Mouse (Mus musculus) neutrophil, adult 65 days (primary cell): ENCODE data around the gene Fgf6. TPM values are rescaled to one million over a fixed set of nuclear protein-coding genes. Genes with fewer than 3 reads are reported as not detected.

Experiments used
- total RNA-seq: library from RNA; stranded (reverse); gene quantifications from 2 replicates; pipeline ENCODE4 v1.2.4, GENCODE M21; 2023

Gene Fgf6
- not detected in 2 replicates for total RNA-seq

DNA sequence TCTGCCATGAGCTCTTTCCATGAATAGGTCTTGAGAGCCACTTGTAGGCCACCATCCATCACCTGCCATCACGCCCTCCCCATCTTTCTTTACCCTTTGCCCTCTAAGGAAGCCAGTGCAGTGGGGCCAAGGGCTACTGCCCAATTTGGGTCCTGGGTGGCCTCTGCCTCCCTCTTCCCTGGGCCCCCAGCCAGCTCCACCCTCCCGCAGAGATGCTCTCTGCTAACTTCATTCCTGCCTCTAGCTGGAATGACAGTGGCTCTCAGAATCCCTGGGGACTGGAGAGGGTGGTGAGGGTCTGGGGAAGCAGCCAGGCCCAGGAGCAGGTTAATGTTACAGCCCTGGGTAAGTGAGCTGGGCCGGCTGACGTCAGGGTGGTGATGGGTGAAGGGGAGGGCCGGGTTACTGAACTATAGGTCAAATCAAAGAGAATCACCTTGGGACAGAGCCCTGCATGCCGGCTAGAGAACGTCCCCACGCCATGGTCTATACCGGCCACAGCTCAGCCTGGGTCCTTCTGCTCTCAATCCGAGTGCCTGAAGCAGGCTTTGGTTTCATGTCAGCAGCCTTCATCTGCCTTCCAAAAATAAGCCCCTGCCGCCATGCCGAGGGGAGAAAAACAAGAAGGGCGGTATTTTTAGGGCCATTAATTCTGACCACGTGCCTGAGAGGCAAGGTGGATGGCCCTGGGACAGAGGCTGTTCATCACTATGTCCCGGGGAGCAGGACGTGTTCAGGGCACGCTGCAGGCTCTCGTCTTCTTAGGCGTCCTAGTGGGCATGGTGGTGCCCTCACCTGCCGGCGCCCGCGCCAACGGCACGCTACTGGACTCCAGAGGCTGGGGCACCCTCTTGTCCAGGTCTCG, at the start of gene Fgf6:
TSS of gene Fgf6 (plus strand) at position 681 of the 865 bp plus-strand sequence.

DNA sequence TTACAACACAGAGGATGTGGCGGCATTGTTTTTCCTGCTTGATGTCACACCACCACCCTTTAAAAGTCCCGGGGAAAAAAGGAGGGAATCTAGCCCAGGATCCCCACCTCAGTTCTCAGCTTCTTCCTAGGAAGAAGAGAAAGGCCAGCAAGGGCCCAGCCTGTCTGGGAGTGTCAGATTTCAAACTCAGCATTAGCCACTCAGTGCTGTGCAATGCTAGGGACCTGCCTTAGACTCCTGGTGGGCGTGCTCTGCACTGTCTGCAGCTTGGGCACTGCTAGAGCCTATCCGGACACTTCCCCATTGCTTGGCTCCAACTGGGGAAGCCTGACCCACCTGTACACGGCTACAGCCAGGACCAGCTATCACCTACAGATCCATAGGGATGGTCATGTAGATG, 57.4 kb downstream of the Fgf6 start, which contains the start of gene Fgf23:
TSS of gene Fgf23 (plus strand) at position 86 of the 400 bp plus-strand sequence.

Other genes starting within 250 kb of the Fgf6 start
- gene Ndufa9, start 166.4 kb upstream of the Fgf6 start, total RNA-seq, result 31.5 and 39.6 TPM in 2 replicates
- gene Akap3, start 162.5 kb upstream of the Fgf6 start, total RNA-seq, result not detected in 2 replicates
- not detected in 2 replicates for gene Dyrk4, start 93.7 kb upstream of the Fgf6 start, total RNA-seq
- gene Rad51ap1, start 76.0 kb upstream of the Fgf6 start, total RNA-seq, result 11.9 and 14.3 TPM in 2 replicates
- 19.3 and 21.1 TPM in 2 replicates for gene D6Wsu163e, start 75.6 kb upstream of the Fgf6 start, total RNA-seq
- gene Fgf23, start 57.3 kb downstream of the Fgf6 start, total RNA-seq, result not detected in 2 replicates
- gene Tigar, start 94.0 kb downstream of the Fgf6 start, total RNA-seq, result 2.9 and 3.6 TPM in 2 replicates
- gene Ccnd2, start 136.6 kb downstream of the Fgf6 start, total RNA-seq, result 16.4 and 21.6 TPM in 2 replicates